ENCODE assay signal across 1 mouse cellular context in the genomic region with DNA sequence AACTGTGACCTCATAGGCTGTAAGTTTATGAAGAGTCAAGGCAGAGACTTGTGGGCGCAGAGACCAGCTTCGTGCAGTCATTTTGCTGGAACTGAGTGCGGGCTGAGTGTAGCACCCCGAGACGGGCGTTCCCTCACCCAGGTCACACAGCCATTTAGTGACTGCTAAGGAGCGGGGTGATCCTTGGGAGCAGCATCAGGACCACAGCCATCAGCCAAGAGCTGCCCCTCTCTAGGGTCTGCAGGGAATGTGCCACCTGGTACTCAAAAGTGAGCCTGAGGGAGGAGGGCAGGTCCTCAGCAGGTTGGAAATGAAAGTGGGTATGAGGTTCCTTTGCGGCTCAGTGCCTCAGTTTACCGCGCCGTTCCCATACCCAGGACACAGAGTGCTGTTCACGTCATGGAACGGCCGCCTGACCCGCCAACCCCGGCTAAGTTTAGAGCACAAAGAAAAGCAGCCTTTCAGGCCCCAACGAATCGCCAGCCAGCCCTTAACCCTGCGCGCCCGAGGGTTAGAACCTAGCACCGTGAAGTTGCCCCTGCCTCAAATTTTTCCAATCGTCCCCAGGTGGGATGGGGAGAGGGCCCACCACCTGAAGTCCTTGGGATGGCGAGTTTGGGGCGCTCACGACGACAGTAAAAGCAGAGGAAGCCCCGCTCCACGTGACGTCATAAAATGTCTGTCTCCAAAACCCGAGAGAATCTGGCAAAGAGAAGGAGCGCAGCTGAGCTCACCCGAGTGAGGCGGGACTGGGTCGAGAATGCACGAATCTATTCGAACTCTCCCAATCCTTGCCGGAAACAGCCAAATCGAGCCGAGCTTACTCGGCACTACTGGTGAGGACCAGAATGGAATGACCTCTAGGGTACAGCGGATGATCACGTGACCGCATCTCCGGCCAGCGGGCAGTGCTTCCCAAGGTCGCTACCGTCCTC.
TF ChIP-seq lines count a peak whose summit lies in the region.

No protein-coding gene starts in this region.

TF ChIP-seq in C2C12, 6 proteins besides CTCF, POLR2A, EP300 and RAD21:
- TF ChIP-seq FOSL1 (IDR thresholded peaks at IDR 0.05; ENCODE audit: insufficient read depth, low read length, poor library complexity, severe bottlenecking) (no peak), USF1 (IDR thresholded peaks at IDR 0.05; ENCODE audit: low read depth) (peak; percentile 62), MAX (IDR thresholded peaks at IDR 0.05) (no peak), MYOD1 (IDR thresholded peaks at IDR 0.05; ENCODE audit: control insufficient read depth, insufficient read length, low read depth) (no peak), MYOG (IDR thresholded peaks at IDR 0.05; ENCODE audit: control insufficient read depth, extremely low read depth, insufficient read length) (no peak), CEBPB (IDR thresholded peaks at IDR 0.05; ENCODE audit: low read depth) (no peak)
